Mouse (Mus musculus) cerebellum, adult 2 months (tissue): ENCODE measurements around the gene Gm10037. TPM values are rescaled to one million over a fixed set of nuclear protein-coding genes. Genes with fewer than 3 reads are reported as not detected.
"Not testable (repeated sequence)": the region's sequence is repeated elsewhere in the genome, so short reads cannot be mapped to it uniquely, and the experiment has no call there.

Experiments
- DNase-seq, 2 experiments: peaks; one replicate each; pipeline ENCODE4 v3.0.0; 2021
- H3K27ac ChIP-seq: fragments of 200-500 bp; 2 replicates; pipeline ENCODE4 v1.5.1; 2012; ENCODE audit warnings: low read length, control low read depth, inconsistent platforms; ENCODE audit not compliant: insufficient read depth
- H3K27me3 ChIP-seq: fragments of 200-500 bp; 2 replicates; pipeline ENCODE4 v1.6.1; 2012; ENCODE audit warnings: inconsistent platforms, mild to moderate bottlenecking, low read length, moderate library complexity; ENCODE audit not compliant: control insufficient read depth, insufficient read depth
- H3K4me1 ChIP-seq: fragments of 200-500 bp; 2 replicates; pipeline ENCODE4 v1.6.1; 2011; ENCODE audit warnings: low read length; ENCODE audit not compliant: control insufficient read depth, insufficient read depth
- H3K4me3 ChIP-seq: fragments of 200-500 bp; replicated peaks from 2 replicates; pipeline ENCODE3; 2011; ENCODE audit warnings: mild to moderate bottlenecking, low read depth, low read length, control low read depth; ENCODE audit not compliant: insufficient read depth
- CTCF ChIP-seq: fragments of 200-500 bp; IDR thresholded peaks from 2 replicates; pipeline ENCODE4 v1.5.1; 2011; ENCODE audit warnings: low read depth, mild to moderate bottlenecking, control low read depth, low read length, moderate library complexity, borderline replicate concordance; ENCODE audit not compliant: insufficient read depth
- POLR2A ChIP-seq: fragments of 200-500 bp; IDR thresholded peaks from 2 replicates; pipeline ENCODE4 v1.6.1; 2011; ENCODE audit warnings: low read length, control low read depth, borderline replicate concordance; ENCODE audit not compliant: insufficient read depth
- WGBS: fragments of 180-500 bp; shearing (Covaris S2); methylation state at CpG from one replicate; pipeline ENCODE4 v1.1.7; 2018; 5-methylcytosine and 5-hydroxymethylcytosine counted together
- polyA plus RNA-seq: library from polyadenylated mRNA; depleted of rRNA; stranded (reverse); fragments of >200 nt; gene quantifications from 2 replicates; pipeline ENCODE4 v1.2.3, GENCODE M21; 2012; rRNA removed

The Gm10037 gene
- polyA plus RNA-seq, 1 experiment = 12.3 TPM

DNA sequence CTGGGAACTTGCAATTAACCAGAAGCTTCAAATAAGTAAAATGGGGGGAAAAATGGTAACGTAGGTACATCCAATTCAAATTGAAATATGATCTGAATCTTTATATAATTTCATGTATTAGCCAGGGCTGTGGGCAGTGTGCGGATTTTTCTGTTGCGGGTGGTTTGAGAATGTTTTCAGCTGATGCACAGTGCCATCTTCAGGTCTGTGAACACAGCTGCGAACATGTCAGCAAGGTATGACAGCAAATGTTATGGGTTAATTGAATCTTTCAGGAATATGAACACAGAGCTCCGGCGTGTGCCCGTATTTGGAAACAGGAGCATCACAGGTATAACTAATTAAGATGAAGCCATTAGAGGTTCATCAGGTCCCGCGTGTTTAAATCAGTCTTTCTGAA, 31.6 kb downstream of the Gm10037 start:
- no peak for DNase-seq
- TF ChIP-seq CTCF (no peak), POLR2A (no peak)
- no peak overlapping the region for H3K27ac ChIP-seq
- 78% methylated on average over 9 of the region's 9 CpGs for WGBS
- H3K27me3 ChIP-seq = no peaks in the 10 kb centered on the region
- H3K4me3 ChIP-seq = no peak overlapping the region
- no peaks in the 10 kb centered on the region for H3K4me1 ChIP-seq

DNA sequence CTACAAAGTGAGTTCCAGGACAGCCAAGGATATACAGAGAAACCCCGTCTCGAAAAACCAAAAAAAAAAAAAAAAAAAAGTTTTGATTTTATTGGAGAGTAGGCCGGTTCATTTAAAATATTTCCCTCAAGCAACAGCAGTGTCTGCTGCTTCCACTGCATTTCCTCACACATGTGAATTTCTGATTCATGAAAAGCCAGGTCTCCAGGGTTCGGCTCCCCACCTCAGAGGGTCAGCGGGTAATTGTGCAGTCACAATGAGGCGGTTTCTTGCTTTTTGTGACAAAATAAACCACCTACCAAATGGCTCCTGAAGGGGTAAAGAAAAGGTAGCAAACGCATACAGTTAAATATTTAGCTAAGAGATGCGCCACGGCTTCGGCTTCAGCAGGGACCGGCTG, 32.1 kb downstream of the Gm10037 start, which contains the start of gene BC048507:
TSS of gene BC048507 (plus strand) at position 301 of the 400 bp plus-strand sequence.
- Histone ChIP-seq H3K4me3 (no peak within 1 kb of the TSS), H3K27me3 (no peaks in the 10 kb centered on the region), H3K27ac (no peak within 1 kb of the TSS), H3K4me1 (no peaks in the 10 kb centered on the region)
- DNase-seq = no peak
- no peak for TF ChIP-seq POLR2A
- TF ChIP-seq CTCF = no peak
- WGBS = 83% methylated on average over 11 of the region's 11 CpGs

DNA sequence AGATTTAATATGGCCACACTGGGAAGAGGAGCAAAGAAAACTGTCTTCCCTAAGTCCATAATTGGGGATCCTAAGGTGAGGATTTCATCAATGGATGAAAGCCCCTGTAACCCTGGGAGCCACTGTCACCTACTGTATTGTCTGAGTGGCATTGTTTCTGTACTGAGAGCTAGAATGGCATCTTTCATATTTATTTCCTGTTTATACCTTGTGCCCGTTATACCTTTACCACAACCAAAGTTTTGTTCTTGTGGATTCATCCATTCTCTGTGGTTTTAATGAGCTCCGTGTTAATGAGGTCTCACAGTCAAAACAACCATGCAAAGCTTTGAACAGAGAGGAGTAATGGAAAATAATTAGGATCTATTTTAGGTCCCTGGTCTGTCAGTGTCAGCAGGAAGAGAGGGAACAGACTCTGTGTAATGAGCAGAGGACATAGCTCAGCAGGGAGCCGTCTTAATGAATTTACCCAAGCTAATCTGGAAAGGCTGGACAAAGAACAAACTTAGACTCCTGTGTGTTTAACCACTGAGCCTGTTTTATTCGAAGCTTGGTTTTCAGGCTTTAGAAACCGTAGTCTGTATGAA, 34.0 kb downstream of the Gm10037 start:
- WGBS = 34% methylated on average over 5 of the region's 5 CpGs

DNA sequence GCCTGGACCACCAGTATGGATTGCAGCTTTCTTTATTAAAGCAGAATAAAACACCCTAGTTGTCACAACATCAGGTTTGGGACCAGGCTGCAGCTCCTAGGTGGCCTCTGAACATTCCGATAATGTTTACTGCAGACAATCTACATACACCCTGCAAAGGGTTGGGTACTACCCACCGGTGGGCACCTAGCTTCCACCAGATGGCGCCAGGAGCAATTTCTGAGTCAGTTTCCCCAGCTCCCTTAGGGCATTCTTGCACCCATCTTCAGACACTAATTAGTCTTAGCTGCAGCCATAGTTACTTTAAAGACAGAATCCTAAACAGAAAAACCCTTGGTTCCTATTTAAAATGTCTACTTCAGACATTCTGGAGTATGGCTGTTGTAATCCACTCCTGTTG, 37.0 kb downstream of the Gm10037 start:
- Histone ChIP-seq H3K4me3 (no peak overlapping the region), H3K27me3 (no peaks in the 10 kb centered on the region), H3K4me1 (no peaks in the 10 kb centered on the region), H3K27ac (no peak overlapping the region)
- 31% methylated on average over 3 of the region's 3 CpGs for WGBS
- DNase-seq = no peak
- TF ChIP-seq CTCF (no peak), POLR2A (no peak)

More for the DNA sequence above, 34.0 kb downstream of the Gm10037 start:
- H3K27me3 ChIP-seq = no peaks in the 10 kb centered on the region
- TF ChIP-seq CTCF = no peak
- no peak for TF ChIP-seq POLR2A
- no peak overlapping the region for H3K4me3 ChIP-seq
- no peak for DNase-seq
- H3K27ac ChIP-seq = no peak overlapping the region
- H3K4me1 ChIP-seq = no peaks in the 10 kb centered on the region

DNA sequence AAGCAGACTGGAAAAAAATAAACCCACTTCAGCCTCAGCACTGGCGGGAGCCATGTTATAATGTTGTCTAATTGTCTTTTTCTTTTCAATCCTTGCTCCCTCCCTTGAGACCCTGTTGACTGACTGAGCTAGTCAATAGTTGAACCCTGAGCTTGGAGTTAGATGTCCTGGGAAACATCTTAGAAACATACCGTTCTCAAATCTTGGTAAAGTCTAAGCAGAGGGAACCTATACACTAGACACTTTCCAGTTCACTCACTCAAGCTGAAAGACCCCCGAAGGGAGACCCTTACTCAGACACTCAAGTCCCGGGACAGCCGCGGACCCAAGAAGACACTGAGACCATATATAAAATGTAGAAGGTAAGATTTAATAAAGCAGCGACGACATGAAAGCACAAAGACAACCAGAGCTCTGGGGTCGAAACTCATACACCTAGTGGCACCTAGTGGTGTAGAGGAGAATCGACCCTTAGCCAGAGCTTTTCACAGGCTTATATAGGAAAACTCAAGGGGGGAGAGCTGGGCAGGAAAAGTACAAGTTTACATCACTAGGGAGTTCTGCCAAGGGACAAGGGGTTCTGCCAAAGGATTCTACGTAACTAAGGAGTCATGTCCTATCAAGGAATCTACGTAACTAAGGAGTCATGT, 45.3 kb downstream of the Gm10037 start:
- 36% methylated on average over 7 of the region's 12 CpGs for WGBS
- H3K27ac ChIP-seq, H3K4me3 ChIP-seq, DNase-seq, H3K27me3 ChIP-seq, H3K4me1 ChIP-seq: not testable (repeated sequence)

DNA sequence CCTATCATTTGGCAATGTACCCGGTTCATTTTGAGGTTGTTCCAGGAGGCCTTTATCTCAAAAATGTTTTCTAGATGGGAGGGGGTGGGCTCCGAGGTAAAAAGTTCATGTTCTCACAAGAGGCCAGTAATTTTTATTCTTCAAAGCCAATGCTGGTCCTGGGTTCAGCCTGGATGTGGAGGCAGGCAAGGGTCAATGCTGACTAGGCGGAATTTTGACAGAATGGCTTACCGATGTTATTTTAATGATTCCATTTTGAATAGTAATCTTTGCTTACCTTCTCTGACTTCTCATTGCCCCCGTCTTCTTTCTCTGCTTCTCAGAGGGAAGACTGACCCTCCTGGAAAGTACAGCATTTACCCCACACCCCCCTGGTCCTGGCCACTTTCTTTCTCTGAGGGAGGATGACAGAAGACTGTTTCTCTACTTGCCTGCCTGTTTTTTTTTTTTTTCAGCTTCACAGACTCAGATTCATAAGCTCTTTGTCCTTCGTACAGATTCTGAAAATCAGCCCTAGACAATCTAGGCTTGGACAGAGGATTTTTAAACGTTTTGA, 45.9 kb downstream of the Gm10037 start:
- no peaks in the 10 kb centered on the region for H3K4me1 ChIP-seq
- H3K27ac ChIP-seq = no peak overlapping the region
- 62% methylated on average over 6 of the region's 7 CpGs for WGBS
- no peak for TF ChIP-seq CTCF
- no peak for TF ChIP-seq POLR2A
- no peak for DNase-seq
- H3K4me3 ChIP-seq = no peak overlapping the region
- H3K27me3 ChIP-seq = no peaks in the 10 kb centered on the region

DNA sequence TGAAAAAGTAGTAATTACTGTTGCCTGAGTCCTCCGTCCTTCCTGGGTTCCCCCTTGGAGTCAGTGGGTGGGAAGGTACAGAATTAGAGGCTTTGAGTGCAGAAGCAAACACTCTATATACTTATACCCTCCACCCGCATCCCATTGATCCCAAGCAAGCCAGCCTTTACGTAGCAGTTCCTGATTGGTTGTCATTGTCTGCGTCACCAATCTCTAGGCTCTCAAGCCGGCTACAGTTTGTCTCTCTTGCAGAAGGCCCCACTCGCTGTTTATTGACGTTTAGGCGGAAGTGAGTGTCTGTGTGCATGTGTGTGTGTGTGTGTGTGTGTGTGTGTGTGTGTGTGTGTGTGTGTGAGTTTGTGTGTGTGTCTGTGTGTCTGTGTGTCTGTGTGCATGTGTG, 53.1 kb downstream of the Gm10037 start:
- no peak for DNase-seq
- Histone ChIP-seq H3K4me1 (no peaks in the 10 kb centered on the region), H3K27me3 (no peaks in the 10 kb centered on the region), H3K27ac (no peak overlapping the region), H3K4me3 (no peak overlapping the region)
- WGBS = 88% methylated on average over 8 of the region's 8 CpGs
- no peak for TF ChIP-seq CTCF
- TF ChIP-seq POLR2A = no peak

Other genes with a start within 250 kb of the Gm10037 start
- 3.8 TPM in 2 replicates for gene Zfp729b, start 221.4 kb upstream of the Gm10037 start, polyA plus RNA-seq
- not detected in 2 replicates for gene Gm49345, start 193.3 kb upstream of the Gm10037 start, polyA plus RNA-seq
- gene Zfp729a, start 193.3 kb upstream of the Gm10037 start, polyA plus RNA-seq = 4.2 and 5.1 TPM in 2 replicates
- 11.5 and 13.5 TPM in 2 replicates for gene Zfp738, start 144.0 kb upstream of the Gm10037 start, polyA plus RNA-seq
- gene Zfp65, start 101.9 kb upstream of the Gm10037 start, polyA plus RNA-seq = 4.4 and 4.9 TPM in 2 replicates
- gene Zfp85, start 75.9 kb upstream of the Gm10037 start, polyA plus RNA-seq = 4.0 and 5.0 TPM in 2 replicates
- gene Zfp493, start 51.4 kb upstream of the Gm10037 start, polyA plus RNA-seq = 2.8 and 3.3 TPM in 2 replicates
- 5.4 and 6.0 TPM in 2 replicates for gene Zfp273, start 17.4 kb upstream of the Gm10037 start, polyA plus RNA-seq
- not detected in 2 replicates for gene BC048507, start 32.2 kb downstream of the Gm10037 start, polyA plus RNA-seq